Mouse (Mus musculus): Measurements from ENCODE around the gene Fam171b.

- TF ChIP-seq CTCF (IDR thresholded peaks at IDR 0.05; ENCODE audit: extremely low read depth, insufficient read length, insufficient replicate concordance, low read depth, low read length): no peak
- no peak for TF ChIP-seq POLR2A (IDR thresholded peaks at IDR 0.05; ENCODE audit: low read depth, low read length)
These were observed 41.0 kb downstream of the Fam171b start for GRCm38 (mm10) chr2:83853423-83853822.
